Mouse (Mus musculus): ENCODE measurements around the gene Clstn2. TPM values are rescaled to one million over a fixed set of nuclear protein-coding genes. Genes with fewer than 3 reads are reported as not detected.

The Clstn2 gene
- total and polyA plus RNA-seq, 3 experiments = 0.05 TPM; not detected in 2

DNA sequence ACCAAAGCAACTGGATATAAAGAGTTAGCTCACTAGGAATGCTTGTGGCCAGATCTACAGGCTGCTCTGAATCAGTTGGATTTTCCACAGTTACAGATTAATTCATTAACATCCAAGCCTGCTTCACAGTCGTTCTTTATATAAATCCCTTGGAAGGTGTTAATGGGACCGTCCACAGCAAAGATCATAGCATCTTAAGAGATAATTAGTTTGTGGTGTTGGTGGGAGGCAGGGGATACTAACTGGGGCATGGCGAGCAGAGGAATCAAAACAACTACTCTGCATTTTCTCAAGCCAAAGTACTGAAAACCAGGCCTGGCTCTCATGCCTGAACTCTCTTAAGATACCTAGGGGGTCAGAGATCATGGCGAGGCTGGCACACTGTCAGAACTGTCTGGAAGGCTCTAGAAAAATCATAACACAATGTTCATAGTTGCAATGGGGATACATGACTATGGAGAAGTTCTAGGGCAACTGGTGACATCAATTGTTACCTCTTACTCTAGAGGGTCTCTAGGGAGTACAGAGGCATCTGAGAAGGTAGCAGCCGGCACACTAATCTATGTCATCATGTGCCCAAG is 336.2 kb downstream of the Clstn2 start:
- TF ChIP-seq GATA2 (IDR thresholded peaks at IDR 0.05; ENCODE audit: borderline replicate concordance, low read depth, low read length) (no peak), CTCF (IDR thresholded peaks at IDR 0.05; ENCODE audit: low read depth, low read length) (no peak), POLR2AphosphoS5 (IDR thresholded peaks at IDR 0.05; ENCODE audit: insufficient replicate concordance, low read depth, low read length) (no peak), GATA1 (IDR thresholded peaks at IDR 0.05; ENCODE audit: borderline replicate concordance, low read length) (no peak), TAL1 (conservative IDR thresholded peaks at IDR 0.05; ENCODE audit: low read depth, low read length) (no peak)
- DNase-seq (ENCODE audit: low spot score) (no peak), ATAC-seq (ENCODE audit: extremely low read depth, insufficient number of reproducible peaks, low FRiP score, poor library complexity, severe bottlenecking) (no peak)
- Histone ChIP-seq H3K4me3 (ENCODE audit: low read depth, low read length) (no peak overlapping the region), H3K4me1 (ENCODE audit: insufficient read depth, low read depth, low read length) (no peaks in the 10 kb centered on the region), H3K36me3 (replicated peaks) (no peaks in the 10 kb centered on the region), H3K27me3 (ENCODE audit: insufficient read depth, low read length) (no peaks in the 10 kb centered on the region), H3K9me3 (replicated peaks) (peaks cover 32% of the 10 kb centered on the region)

- ATAC-seq (ENCODE audit: extremely low read depth, insufficient number of reproducible peaks, low FRiP score, poor library complexity, severe bottlenecking) (no peak), DNase-seq (ENCODE audit: low spot score) (no peak)
- H3K4me3 ChIP-seq (ENCODE audit: low read depth, low read length) = no peak overlapping the region
- no peaks in the 10 kb centered on the region for H3K36me3 ChIP-seq (replicated peaks)
- TF ChIP-seq GATA2 (IDR thresholded peaks at IDR 0.05; ENCODE audit: borderline replicate concordance, low read depth, low read length) = no peak
- no peak for TF ChIP-seq CTCF (IDR thresholded peaks at IDR 0.05; ENCODE audit: low read depth, low read length)
- TF ChIP-seq GATA1 (IDR thresholded peaks at IDR 0.05; ENCODE audit: borderline replicate concordance, low read length) = no peak
- TF ChIP-seq POLR2AphosphoS5 (IDR thresholded peaks at IDR 0.05; ENCODE audit: insufficient replicate concordance, low read depth, low read length) = no peak
- H3K9me3 ChIP-seq (replicated peaks) = peaks cover 35% of the 10 kb centered on the region
- H3K4me1 ChIP-seq (ENCODE audit: insufficient read depth, low read depth, low read length) = no peaks in the 10 kb centered on the region
- H3K27me3 ChIP-seq (ENCODE audit: insufficient read depth, low read length) = no peaks in the 10 kb centered on the region
Measured at GRCm38 (mm10) chr9:97695278-97695677, 337.7 kb downstream of the Clstn2 start.

- peaks cover 46% of the 10 kb centered on the region for H3K9me3 ChIP-seq (replicated peaks)
- H3K36me3 ChIP-seq (replicated peaks) = no peaks in the 10 kb centered on the region
- H3K4me1 ChIP-seq (ENCODE audit: insufficient read depth, low read depth, low read length) = no peaks in the 10 kb centered on the region
- no peak for TF ChIP-seq CTCF (IDR thresholded peaks at IDR 0.05; ENCODE audit: low read depth, low read length)
- TF ChIP-seq POLR2AphosphoS5 (IDR thresholded peaks at IDR 0.05; ENCODE audit: insufficient replicate concordance, low read depth, low read length) = no peak
- TF ChIP-seq TAL1 (conservative IDR thresholded peaks at IDR 0.05; ENCODE audit: low read depth, low read length) = no peak
- TF ChIP-seq GATA1 (IDR thresholded peaks at IDR 0.05; ENCODE audit: borderline replicate concordance, low read length) = no peak
- TF ChIP-seq GATA2 (IDR thresholded peaks at IDR 0.05; ENCODE audit: borderline replicate concordance, low read depth, low read length) = no peak
- H3K27me3 ChIP-seq (ENCODE audit: insufficient read depth, low read length) = no peaks in the 10 kb centered on the region
- H3K4me3 ChIP-seq (ENCODE audit: low read depth, low read length) = no peak overlapping the region
- DNase-seq (ENCODE audit: low spot score) (no peak), ATAC-seq (ENCODE audit: extremely low read depth, insufficient number of reproducible peaks, low FRiP score, poor library complexity, severe bottlenecking) (no peak)
Measured at GRCm38 (mm10) chr9:97686826-97687425, 346.1 kb downstream of the Clstn2 start.

DNA sequence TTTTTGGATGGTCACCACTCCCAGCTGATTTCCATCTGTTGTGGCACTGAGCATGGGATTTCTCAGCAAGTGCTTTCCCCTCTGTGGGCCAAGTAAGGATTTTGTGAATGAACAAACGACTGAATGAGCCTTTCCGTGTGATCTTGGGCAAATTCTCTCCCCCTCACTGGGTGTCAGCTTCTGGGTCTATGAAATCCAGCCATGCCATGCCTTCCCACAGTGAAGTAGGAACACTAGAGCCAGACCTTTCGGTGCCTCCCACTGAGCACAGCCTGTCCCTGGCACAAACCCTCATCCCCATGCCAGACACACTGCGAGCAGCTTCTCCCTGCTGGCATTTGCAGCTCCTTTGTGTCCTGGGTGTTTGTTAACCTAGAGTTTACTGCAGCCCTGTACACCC is 347.3 kb downstream of the Clstn2 start:
- Histone ChIP-seq H3K4me3 (ENCODE audit: low read depth, low read length) (no peak overlapping the region), H3K36me3 (replicated peaks) (no peaks in the 10 kb centered on the region), H3K27me3 (ENCODE audit: insufficient read depth, low read length) (no peaks in the 10 kb centered on the region), H3K9me3 (replicated peaks) (peaks cover 47% of the 10 kb centered on the region), H3K4me1 (ENCODE audit: insufficient read depth, low read depth, low read length) (no peaks in the 10 kb centered on the region)
- DNase-seq (ENCODE audit: low spot score) (no peak), ATAC-seq (ENCODE audit: extremely low read depth, insufficient number of reproducible peaks, low FRiP score, poor library complexity, severe bottlenecking) (no peak)
- no peak for TF ChIP-seq TAL1 (conservative IDR thresholded peaks at IDR 0.05; ENCODE audit: low read depth, low read length)
- no peak for TF ChIP-seq POLR2AphosphoS5 (IDR thresholded peaks at IDR 0.05; ENCODE audit: insufficient replicate concordance, low read depth, low read length)
- no peak for TF ChIP-seq GATA2 (IDR thresholded peaks at IDR 0.05; ENCODE audit: borderline replicate concordance, low read depth, low read length)
- no peak for TF ChIP-seq GATA1 (IDR thresholded peaks at IDR 0.05; ENCODE audit: borderline replicate concordance, low read length)

DNA sequence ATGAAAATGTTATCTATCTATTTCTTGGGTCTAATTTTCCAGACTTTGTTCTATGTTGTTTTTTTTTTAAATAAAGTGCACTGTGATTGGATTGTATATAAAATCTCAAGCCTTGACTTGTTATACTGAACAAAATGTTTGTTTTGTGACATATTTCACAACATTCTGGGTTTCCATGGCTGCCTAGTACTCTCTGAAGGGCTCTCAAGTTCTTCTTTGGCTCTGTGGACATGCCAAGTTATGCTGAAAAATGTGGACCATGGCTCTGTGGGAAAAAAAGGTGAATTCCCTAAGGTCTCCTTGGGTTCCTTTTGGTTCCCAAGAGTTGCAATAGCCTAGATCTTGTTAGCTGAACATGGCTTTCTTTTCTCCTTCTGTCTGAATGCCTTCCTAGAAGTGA is 353.1 kb downstream of the Clstn2 start:
- H3K36me3 ChIP-seq (replicated peaks) = no peaks in the 10 kb centered on the region
- DNase-seq (ENCODE audit: low spot score) = no peak

DNA sequence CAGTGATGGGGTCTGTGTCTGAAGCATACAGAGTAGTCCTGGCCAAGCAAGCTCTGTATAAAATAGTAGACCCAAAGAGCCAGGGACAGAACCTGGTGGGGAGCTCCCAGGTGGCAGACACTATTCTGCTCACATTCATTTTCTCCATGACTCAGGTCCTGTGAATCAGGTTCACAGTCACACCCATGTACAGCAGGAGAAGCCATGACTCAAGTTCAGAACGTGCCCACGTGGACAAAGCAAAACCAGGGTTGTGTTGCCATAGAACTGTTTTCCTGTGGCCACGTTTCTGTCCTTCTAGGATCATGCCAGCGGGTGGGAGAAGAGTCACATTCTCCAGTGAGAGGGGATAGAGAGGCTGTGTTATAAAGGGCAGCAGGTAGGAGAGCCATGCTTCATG is 353.9 kb downstream of the Clstn2 start:
- Histone ChIP-seq H3K27me3 (ENCODE audit: insufficient read depth, low read length) (no peaks in the 10 kb centered on the region), H3K36me3 (replicated peaks) (no peaks in the 10 kb centered on the region), H3K9me3 (replicated peaks) (peaks cover 36% of the 10 kb centered on the region), H3K4me1 (ENCODE audit: insufficient read depth, low read depth, low read length) (no peaks in the 10 kb centered on the region), H3K4me3 (ENCODE audit: low read depth, low read length) (no peak overlapping the region)
- ATAC-seq (ENCODE audit: extremely low read depth, insufficient number of reproducible peaks, low FRiP score, poor library complexity, severe bottlenecking) = no peak
- DNase-seq (ENCODE audit: low spot score) = no peak
- no peak for TF ChIP-seq GATA1 (IDR thresholded peaks at IDR 0.05; ENCODE audit: borderline replicate concordance, low read length)
- no peak for TF ChIP-seq GATA2 (IDR thresholded peaks at IDR 0.05; ENCODE audit: borderline replicate concordance, low read depth, low read length)
- TF ChIP-seq POLR2AphosphoS5 (IDR thresholded peaks at IDR 0.05; ENCODE audit: insufficient replicate concordance, low read depth, low read length) = no peak

More for the DNA sequence above, 353.1 kb downstream of the Clstn2 start:
- Histone ChIP-seq H3K27me3 (ENCODE audit: insufficient read depth, low read length) (no peaks in the 10 kb centered on the region), H3K9me3 (replicated peaks) (peaks cover 41% of the 10 kb centered on the region), H3K4me1 (ENCODE audit: insufficient read depth, low read depth, low read length) (no peaks in the 10 kb centered on the region), H3K4me3 (ENCODE audit: low read depth, low read length) (no peak overlapping the region)
- no peak for ATAC-seq (ENCODE audit: extremely low read depth, insufficient number of reproducible peaks, low FRiP score, poor library complexity, severe bottlenecking)
- TF ChIP-seq CTCF (IDR thresholded peaks at IDR 0.05; ENCODE audit: low read depth, low read length) = no peak
- TF ChIP-seq POLR2AphosphoS5 (IDR thresholded peaks at IDR 0.05; ENCODE audit: insufficient replicate concordance, low read depth, low read length) = no peak
- TF ChIP-seq TAL1 (conservative IDR thresholded peaks at IDR 0.05; ENCODE audit: low read depth, low read length) = no peak
- TF ChIP-seq GATA1 (IDR thresholded peaks at IDR 0.05; ENCODE audit: borderline replicate concordance, low read length) = no peak
- TF ChIP-seq GATA2 (IDR thresholded peaks at IDR 0.05; ENCODE audit: borderline replicate concordance, low read depth, low read length) = no peak
